Mouse (Mus musculus): Measurements from ENCODE around the gene Ap5s1.

- no peak for TF ChIP-seq CTCF (IDR thresholded peaks at IDR 0.05; ENCODE audit: control insufficient read depth, insufficient read depth, low read length)
- no peak for TF ChIP-seq POLR2A (IDR thresholded peaks at IDR 0.05; ENCODE audit: borderline replicate concordance, control insufficient read depth, low read depth, low read length)
These were observed 36.1 kb downstream of the Ap5s1 start for GRCm38 (mm10) chr2:131242929-131243328.

All from bone marrow, adult 2 months (tissue).